Mouse (Mus musculus): ENCODE measurements at regions not wholly inside any gene's neighbourhood (a gene's known extent, or its start where the extent isn't known, plus 50 kb on each side); places are given as distances from the start of the nearest gene placed in this dataset.

GRCm38 (mm10) chr2:10901926-10902325 lies 270.0 kb upstream of the Prkcq start:
- Histone ChIP-seq H3K4me3 (ENCODE audit: low read length) (no peak overlapping the region), H3K4me2 (replicated peaks; ENCODE audit: low read depth, low read length) (no peak overlapping the region), H3K9ac (replicated peaks; ENCODE audit: low read length) (no peak overlapping the region), H3K27me3 (ENCODE audit: insufficient read depth, low read length) (no peaks in the 10 kb centered on the region), H3K36me3 (ENCODE audit: insufficient read depth, low read length) (no peaks in the 10 kb centered on the region), H3K4me1 (ENCODE audit: insufficient read depth, low read length) (no peaks in the 10 kb centered on the region), H3K9me3 (ENCODE audit: low read length) (no peaks in the 10 kb centered on the region), H3K27ac (ENCODE audit: low read length) (no peak overlapping the region)
- no peak for ATAC-seq (ENCODE audit: low FRiP score, low TSS enrichment)
- WGBS = 80% methylated on average over 3 of the region's 3 CpGs

DNA sequence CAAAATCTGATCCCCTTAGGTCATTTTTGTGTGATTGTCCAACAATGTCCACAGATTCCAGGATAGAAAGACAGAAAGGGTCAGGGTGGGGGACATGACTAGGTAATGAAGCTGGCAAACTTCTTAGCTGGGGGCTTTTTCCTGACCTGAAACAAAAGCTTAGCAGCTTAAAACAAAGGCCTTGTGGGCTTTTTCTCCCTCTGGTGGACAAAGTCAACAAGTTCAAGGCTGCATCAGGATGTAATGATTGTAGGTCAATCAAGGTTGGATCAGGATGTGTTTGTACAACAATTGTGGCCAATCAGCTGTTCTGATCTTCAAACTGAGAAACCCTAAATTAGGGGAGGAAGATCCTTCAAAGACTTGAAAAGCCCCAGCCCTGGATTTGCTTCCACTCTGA lies 252.0 kb upstream of the Prkcq start:
- Histone ChIP-seq H3K9ac (replicated peaks; ENCODE audit: low read length) (no peak overlapping the region), H3K4me2 (replicated peaks; ENCODE audit: low read depth, low read length) (no peak overlapping the region), H3K27me3 (ENCODE audit: insufficient read depth, low read length) (no peaks in the 10 kb centered on the region), H3K27ac (ENCODE audit: low read length) (no peak overlapping the region), H3K4me3 (ENCODE audit: low read length) (no peak overlapping the region), H3K4me1 (ENCODE audit: insufficient read depth, low read length) (no peaks in the 10 kb centered on the region), H3K9me3 (ENCODE audit: low read length) (no peaks in the 10 kb centered on the region), H3K36me3 (ENCODE audit: insufficient read depth, low read length) (no peaks in the 10 kb centered on the region)
- no peak for ATAC-seq (ENCODE audit: low FRiP score, low TSS enrichment)

- Histone ChIP-seq H3K4me3 (ENCODE audit: low read length) (no peak overlapping the region), H3K4me2 (replicated peaks; ENCODE audit: low read depth, low read length) (peak overlapping the region; percentile 37), H3K27ac (ENCODE audit: low read length) (no peak overlapping the region), H3K27me3 (ENCODE audit: insufficient read depth, low read length) (no peaks in the 10 kb centered on the region), H3K9me3 (ENCODE audit: low read length) (no peaks in the 10 kb centered on the region), H3K36me3 (ENCODE audit: insufficient read depth, low read length) (no peaks in the 10 kb centered on the region), H3K9ac (replicated peaks; ENCODE audit: low read length) (no peak overlapping the region), H3K4me1 (ENCODE audit: insufficient read depth, low read length) (peaks cover 3% of the 10 kb centered on the region; the same call in 1 of the 2 replicates)
- ATAC-seq (ENCODE audit: low FRiP score, low TSS enrichment) = 0 out of 2 replicates have a peak, but pooled peaks have one; percentile 46
- 51% methylated on average over 8 of the region's 8 CpGs for WGBS
Observed at GRCm38 (mm10) chr2:10920686-10921485, 251.0 kb upstream of the Prkcq start.

GRCm38 (mm10) chr2:10921486-10922450 lies 250.1 kb upstream of the Prkcq start:
- WGBS = 26% methylated on average over 13 of the region's 13 CpGs
- ATAC-seq (ENCODE audit: low FRiP score, low TSS enrichment) = peak; percentile 59; the same call in 1 of the 2 replicates
- peak overlapping the region; percentile 37 for H3K4me2 ChIP-seq (replicated peaks; ENCODE audit: low read depth, low read length)

GRCm38 (mm10) chr2:10923984-10924383 lies 247.9 kb upstream of the Prkcq start:
- WGBS = 77% methylated on average over 4 of the region's 4 CpGs

More at GRCm38 (mm10) chr2:10921486-10922450, 250.1 kb upstream of the Prkcq start:
- Histone ChIP-seq H3K4me3 (ENCODE audit: low read length) (no peak overlapping the region), H3K27ac (ENCODE audit: low read length) (no peak overlapping the region), H3K27me3 (ENCODE audit: insufficient read depth, low read length) (no peaks in the 10 kb centered on the region), H3K9me3 (ENCODE audit: low read length) (no peaks in the 10 kb centered on the region), H3K4me1 (ENCODE audit: insufficient read depth, low read length) (peaks cover 3% of the 10 kb centered on the region; the same call in 1 of the 2 replicates), H3K9ac (replicated peaks; ENCODE audit: low read length) (no peak overlapping the region), H3K36me3 (ENCODE audit: insufficient read depth, low read length) (no peaks in the 10 kb centered on the region)

GRCm38 (mm10) chr2:10925361-10925760 lies 246.5 kb upstream of the Prkcq start:
- H3K27ac ChIP-seq (ENCODE audit: low read length) = no peak overlapping the region
- H3K27me3 ChIP-seq (ENCODE audit: insufficient read depth, low read length) = no peaks in the 10 kb centered on the region
- no peaks in the 10 kb centered on the region for H3K9me3 ChIP-seq (ENCODE audit: low read length)
- ATAC-seq (ENCODE audit: low FRiP score, low TSS enrichment) = no peak
- WGBS = 45% methylated on average over 7 of the region's 7 CpGs
- no peak overlapping the region for H3K4me2 ChIP-seq (replicated peaks; ENCODE audit: low read depth, low read length)
- H3K4me1 ChIP-seq (ENCODE audit: insufficient read depth, low read length) = peaks cover 3% of the 10 kb centered on the region; the same call in 1 of the 2 replicates
- H3K36me3 ChIP-seq (ENCODE audit: insufficient read depth, low read length) = no peaks in the 10 kb centered on the region
- no peak overlapping the region for H3K4me3 ChIP-seq (ENCODE audit: low read length)
- no peak overlapping the region for H3K9ac ChIP-seq (replicated peaks; ENCODE audit: low read length)

More at GRCm38 (mm10) chr2:10923984-10924383, 247.9 kb upstream of the Prkcq start:
- no peak overlapping the region for H3K9ac ChIP-seq (replicated peaks; ENCODE audit: low read length)
- H3K4me3 ChIP-seq (ENCODE audit: low read length) = no peak overlapping the region
- H3K4me2 ChIP-seq (replicated peaks; ENCODE audit: low read depth, low read length) = no peak overlapping the region
- no peak for ATAC-seq (ENCODE audit: low FRiP score, low TSS enrichment)
- no peak overlapping the region for H3K27ac ChIP-seq (ENCODE audit: low read length)
- H3K36me3 ChIP-seq (ENCODE audit: insufficient read depth, low read length) = no peaks in the 10 kb centered on the region
- no peaks in the 10 kb centered on the region for H3K27me3 ChIP-seq (ENCODE audit: insufficient read depth, low read length)
- H3K4me1 ChIP-seq (ENCODE audit: insufficient read depth, low read length) = peaks cover 3% of the 10 kb centered on the region; the same call in 1 of the 2 replicates
- no peaks in the 10 kb centered on the region for H3K9me3 ChIP-seq (ENCODE audit: low read length)

DNA sequence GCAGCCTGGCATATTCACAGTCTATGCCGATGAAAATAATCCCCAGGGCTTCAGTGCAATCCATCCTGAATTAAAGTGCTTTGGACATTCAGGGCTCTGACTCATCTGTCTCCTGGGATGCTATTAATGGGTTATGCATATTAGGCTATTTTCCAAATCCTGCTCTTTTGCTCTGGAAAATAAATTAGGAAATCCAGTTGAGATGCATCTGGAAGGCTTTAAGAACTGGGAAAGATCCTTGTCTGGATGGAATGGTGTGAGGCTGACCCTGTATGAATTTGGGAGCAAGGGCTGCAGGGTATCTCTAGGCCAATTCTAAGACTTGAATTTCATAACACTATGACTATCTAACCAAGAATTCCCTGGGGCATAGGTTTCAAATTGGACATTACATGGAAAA lies 234.5 kb upstream of the Prkcq start:
- Histone ChIP-seq H3K9me3 (ENCODE audit: low read length) (no peaks in the 10 kb centered on the region), H3K4me1 (ENCODE audit: insufficient read depth, low read length) (no peaks in the 10 kb centered on the region; the same call in 1 of the 2 replicates), H3K27ac (ENCODE audit: low read length) (no peak overlapping the region), H3K27me3 (ENCODE audit: insufficient read depth, low read length) (no peaks in the 10 kb centered on the region), H3K4me2 (replicated peaks; ENCODE audit: low read depth, low read length) (no peak overlapping the region), H3K36me3 (ENCODE audit: insufficient read depth, low read length) (no peaks in the 10 kb centered on the region), H3K9ac (replicated peaks; ENCODE audit: low read length) (no peak overlapping the region), H3K4me3 (ENCODE audit: low read length) (no peak overlapping the region)
- WGBS = 63% methylated on average over 1 of the region's 1 CpGs
- ATAC-seq (ENCODE audit: low FRiP score, low TSS enrichment) = no peak

DNA sequence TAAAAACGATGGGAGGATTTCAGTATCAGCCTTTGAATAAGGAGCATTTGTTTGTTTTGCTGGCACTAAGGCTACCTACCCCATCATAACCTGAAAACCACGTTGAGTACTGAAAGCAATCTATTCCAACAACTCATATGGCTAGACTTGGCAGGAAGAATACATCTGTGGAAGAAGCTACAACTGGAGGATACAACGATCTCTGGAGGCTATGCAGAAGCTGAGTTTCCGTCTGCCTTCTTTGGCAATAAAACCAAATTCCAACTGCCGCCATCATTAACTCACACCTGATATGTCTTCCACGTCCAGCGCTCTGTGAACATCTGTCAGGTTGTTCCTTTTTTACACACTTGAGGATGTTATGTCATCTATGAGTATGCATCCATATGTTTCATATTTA lies 206.7 kb upstream of the Prkcq start:
- ATAC-seq (ENCODE audit: low FRiP score, low TSS enrichment) = no peak
- 75% methylated on average over 7 of the region's 7 CpGs for WGBS
- Histone ChIP-seq H3K9me3 (ENCODE audit: low read length) (no peaks in the 10 kb centered on the region), H3K27me3 (ENCODE audit: insufficient read depth, low read length) (no peaks in the 10 kb centered on the region), H3K4me3 (ENCODE audit: low read length) (no peak overlapping the region), H3K4me2 (replicated peaks; ENCODE audit: low read depth, low read length) (no peak overlapping the region), H3K36me3 (ENCODE audit: insufficient read depth, low read length) (no peaks in the 10 kb centered on the region), H3K9ac (replicated peaks; ENCODE audit: low read length) (no peak overlapping the region), H3K27ac (ENCODE audit: low read length) (no peak overlapping the region), H3K4me1 (ENCODE audit: insufficient read depth, low read length) (no peaks in the 10 kb centered on the region)

- Histone ChIP-seq H3K9ac (replicated peaks; ENCODE audit: low read length) (no peak overlapping the region), H3K4me2 (replicated peaks; ENCODE audit: low read depth, low read length) (no peak overlapping the region), H3K27me3 (ENCODE audit: insufficient read depth, low read length) (no peaks in the 10 kb centered on the region), H3K36me3 (ENCODE audit: insufficient read depth, low read length) (no peaks in the 10 kb centered on the region), H3K27ac (ENCODE audit: low read length) (no peak overlapping the region), H3K9me3 (ENCODE audit: low read length) (no peaks in the 10 kb centered on the region), H3K4me3 (ENCODE audit: low read length) (no peak overlapping the region), H3K4me1 (ENCODE audit: insufficient read depth, low read length) (no peaks in the 10 kb centered on the region)
- ATAC-seq (ENCODE audit: low FRiP score, low TSS enrichment) = no peak
- WGBS = 48% methylated on average over 2 of the region's 2 CpGs
Observed at GRCm38 (mm10) chr2:10966891-10967290, 205.0 kb upstream of the Prkcq start.

Data from kidney, embryonic 16.5 days (tissue).